Mouse (Mus musculus) spleen, postnatal 4 days (tissue): Measurements from ENCODE around the gene Prl2c5.
"Not testable (repeated sequence)": the region's sequence is repeated elsewhere in the genome, so short reads cannot be mapped to it uniquely, and the experiment has no call there.

Experiments used
- DNase-seq, 2 experiments: peaks; one replicate each; pipeline ENCODE4 v3.0.0; 2022; ENCODE audit warnings: low spot score in 2 of 2

Gene Prl2c5

GRCm38 (mm10) chr13:13182415-13182814 is at the start of gene Prl2c5:
TSS of gene Prl2c5 (plus strand) at chr13:13182715.
- DNase-seq = not testable (repeated sequence)

GRCm38 (mm10) chr13:13162777-13163485 is 19.6 kb upstream of the Prl2c5 start:
- DNase-seq = not testable (repeated sequence)

GRCm38 (mm10) chr13:13168631-13169030 is 13.9 kb upstream of the Prl2c5 start:
- not testable (repeated sequence) for DNase-seq

- not testable (repeated sequence) for DNase-seq
Measured at GRCm38 (mm10) chr13:13173616-13174136, 8.8 kb upstream of the Prl2c5 start.

GRCm38 (mm10) chr13:13175736-13176135 is 6.8 kb upstream of the Prl2c5 start:
- DNase-seq = not testable (repeated sequence)

- not testable (repeated sequence) for DNase-seq
Measured at GRCm38 (mm10) chr13:13211168-13211567, 28.7 kb downstream of the Prl2c5 start.

- DNase-seq = not testable (repeated sequence)
Measured at GRCm38 (mm10) chr13:13216363-13216762, 33.8 kb downstream of the Prl2c5 start.

- not testable (repeated sequence) for DNase-seq
Measured at GRCm38 (mm10) chr13:13220231-13220630, 37.7 kb downstream of the Prl2c5 start.

GRCm38 (mm10) chr13:13237456-13237855 is 54.9 kb downstream of the Prl2c5 start:
- DNase-seq = peak; percentile 26 to 75
